Mouse (Mus musculus) erythroid progenitor cell, adult 5-6 weeks (primary cell): Measurements from ENCODE around the gene Tent4a. TPM values are rescaled to one million over a fixed set of nuclear protein-coding genes. Genes with fewer than 3 reads are reported as not detected.
"Not testable (repeated sequence)": the region's sequence is repeated elsewhere in the genome, so short reads cannot be mapped to it uniquely, and the experiment has no call there.

Experiments
- ATAC-seq: replicated peaks from 2 replicates; pipeline ENCODE4 v1.8.0; 2016; ENCODE audit warnings: moderate number of reproducible peaks, mild to moderate bottlenecking, moderate TSS enrichment, inconsistent platforms; ENCODE audit not compliant: poor library complexity, low FRiP score, severe bottlenecking
- total RNA-seq, 2 experiments: library from RNA; stranded (forward) in 1 of 2; stranded (reverse) in 1 of 2; fragments of 150-400 nt in 1 of 2; fragments of 186-747, 209-891 nt in 1 of 2; gene quantifications; 2 replicates each; pipeline versions ENCODE4 v1.2.3 to v1.2.4; 2015 to 2017; ENCODE audit warnings: low replicate concordance in 2 of 2

The Tent4a gene
- total RNA-seq (2015; ENCODE audit: low replicate concordance) (34.0 and 37.5 TPM in 2 replicates), total RNA-seq (2017; ENCODE audit: low replicate concordance) (33.8 and 48.0 TPM in 2 replicates)

DNA sequence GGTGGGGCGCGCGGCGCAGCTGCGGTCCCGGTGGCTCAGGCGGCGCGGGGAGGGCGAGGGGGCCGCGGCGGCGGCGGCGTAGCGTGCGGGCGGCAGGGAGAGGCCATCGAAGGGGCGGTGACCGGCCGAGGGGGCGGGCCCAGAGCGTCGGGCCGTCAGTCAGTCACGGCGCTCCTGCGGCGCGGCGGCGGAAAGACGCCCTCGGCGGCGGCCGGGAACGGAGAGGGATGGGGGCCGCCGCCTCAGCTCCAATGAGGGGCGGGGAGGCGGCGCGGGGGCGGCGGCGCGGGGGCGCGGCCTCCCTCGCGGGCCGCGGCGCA is at the start of gene Tent4a:
TSS of gene Tent4a (minus strand) at position 284 of the 320 bp plus-strand sequence.
- ATAC-seq: peak; percentile 64

- no peak for ATAC-seq
These were observed 49.2 kb upstream of the Tent4a start for GRCm38 (mm10) chr13:69583591-69583990.

DNA sequence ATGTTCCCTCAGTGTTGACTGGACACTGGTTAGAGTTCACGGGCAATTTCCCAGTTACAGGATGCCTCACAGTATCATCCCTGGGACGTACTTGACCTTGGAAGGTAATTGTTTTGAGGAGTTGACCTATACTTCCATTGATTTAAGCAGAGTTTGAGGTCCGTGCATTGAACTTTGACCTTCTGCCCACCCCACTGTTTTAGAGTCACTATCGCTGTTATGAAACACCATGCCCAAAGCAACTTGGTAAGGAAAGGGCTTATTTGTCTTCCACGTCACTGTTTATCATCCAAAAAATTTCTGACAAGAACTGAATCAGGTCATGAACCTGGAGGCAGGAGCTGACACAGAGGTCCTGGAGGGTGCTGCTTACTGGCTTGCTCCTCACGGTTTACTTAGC is 48.0 kb upstream of the Tent4a start:
- ATAC-seq: no peak

DNA sequence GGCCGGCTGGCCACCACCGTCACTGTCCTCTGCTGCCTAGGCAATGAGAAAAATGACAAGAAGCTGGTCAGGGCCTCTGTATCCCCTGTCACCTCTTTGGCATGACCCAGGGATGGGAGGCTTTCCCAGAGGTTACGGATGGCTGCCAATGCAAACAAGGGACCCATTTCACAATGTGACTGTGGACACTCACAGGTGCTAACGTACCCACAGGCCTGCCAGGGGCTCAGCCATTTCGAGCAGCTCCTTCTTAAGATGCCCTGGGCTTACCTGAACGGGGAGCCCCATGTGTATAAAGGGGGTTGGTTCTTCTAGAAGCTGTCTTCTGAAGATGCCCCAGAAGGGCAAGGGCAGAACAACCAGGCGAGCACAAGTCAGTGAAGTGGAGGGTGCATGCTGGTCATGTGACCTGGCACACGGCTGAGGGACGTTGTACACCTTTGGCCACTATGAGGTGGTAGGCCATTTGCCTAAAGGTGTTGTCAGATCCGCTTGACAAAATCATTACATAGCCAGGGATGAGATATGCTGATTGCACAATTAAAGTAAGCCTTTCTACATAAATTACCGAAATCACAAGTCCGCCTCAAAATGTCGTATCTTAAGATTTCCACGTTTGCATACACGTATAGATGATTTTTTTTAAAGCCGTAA is 42.9 kb upstream of the Tent4a start:
- no peak for ATAC-seq

GRCm38 (mm10) chr13:69576676-69577075 is 42.3 kb upstream of the Tent4a start:
- no peak for ATAC-seq

DNA sequence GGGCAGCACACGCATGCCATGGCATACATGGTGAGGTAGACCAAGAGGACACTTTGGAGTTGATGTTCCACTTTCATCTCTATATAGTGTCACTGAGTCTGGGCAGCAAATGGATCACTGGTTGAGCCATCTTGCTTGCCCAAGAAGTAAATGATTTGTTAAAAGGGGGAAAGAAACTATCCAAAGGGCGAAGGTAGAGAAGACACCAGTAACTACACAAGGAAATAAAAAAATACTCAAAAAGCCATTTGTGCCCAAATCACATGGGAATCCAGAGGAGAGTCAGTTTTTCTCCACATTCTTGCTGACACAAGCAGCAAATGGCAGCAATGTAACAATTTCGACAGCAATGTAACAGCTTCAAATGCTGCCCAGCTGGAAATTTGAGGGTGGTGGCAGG is 38.2 kb upstream of the Tent4a start:
- no peak for ATAC-seq

- ATAC-seq: no peak
These were observed 34.8 kb upstream of the Tent4a start for GRCm38 (mm10) chr13:69569201-69569600.

GRCm38 (mm10) chr13:69565401-69565800 is 31.0 kb upstream of the Tent4a start:
- ATAC-seq: not testable (repeated sequence)

DNA sequence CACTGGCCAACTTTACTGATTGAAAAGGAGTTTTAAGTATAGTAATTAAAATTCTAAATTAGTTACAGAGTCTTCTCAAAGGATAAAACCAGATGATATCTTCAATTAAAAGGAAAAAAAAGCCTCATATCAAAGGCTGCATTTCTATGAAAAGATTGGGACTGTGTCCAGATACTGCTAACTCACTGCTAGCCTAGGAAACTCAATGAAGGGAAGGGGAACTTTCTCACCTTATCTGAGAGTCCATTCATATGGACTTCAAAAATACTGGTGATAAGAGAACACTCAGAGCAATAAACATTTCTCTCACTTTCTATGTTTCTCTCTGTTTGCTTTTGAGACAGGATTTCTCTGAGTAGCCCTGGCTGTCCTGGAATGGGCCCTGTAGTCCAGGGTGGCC is 30.2 kb upstream of the Tent4a start:
- no peak for ATAC-seq

DNA sequence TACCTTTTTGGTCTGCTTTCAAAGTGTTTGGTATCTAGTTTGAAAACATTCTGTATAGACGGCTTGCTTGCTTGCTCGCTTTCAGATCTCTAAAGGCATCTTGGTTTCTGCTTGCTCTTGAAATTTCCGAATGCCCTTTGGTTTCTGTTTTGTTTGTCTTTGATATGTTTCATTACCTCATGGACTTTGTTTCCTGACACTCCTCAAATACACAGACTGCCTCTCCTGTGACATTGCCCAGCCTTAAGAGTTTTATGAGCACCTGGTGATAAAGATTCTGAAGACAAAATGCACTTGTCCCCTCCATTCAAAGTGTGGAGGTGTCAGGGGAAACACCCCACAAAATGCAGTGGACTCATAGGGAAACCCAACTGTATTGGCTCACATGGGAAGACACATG is 29.5 kb upstream of the Tent4a start:
- no peak for ATAC-seq

- no peak for ATAC-seq
These were observed 28.5 kb upstream of the Tent4a start for GRCm38 (mm10) chr13:69562654-69563574.

- ATAC-seq: no peak
These were observed 27.6 kb upstream of the Tent4a start for GRCm38 (mm10) chr13:69562004-69562403.

- no peak for ATAC-seq
These were observed 25.0 kb upstream of the Tent4a start for GRCm38 (mm10) chr13:69559291-69559961.

- ATAC-seq: no peak
These were observed 23.8 kb upstream of the Tent4a start for GRCm38 (mm10) chr13:69558098-69558660.

GRCm38 (mm10) chr13:69556728-69557127 is 22.3 kb upstream of the Tent4a start:
- ATAC-seq: no peak

- no peak for ATAC-seq
These were observed 21.6 kb upstream of the Tent4a start for GRCm38 (mm10) chr13:69555957-69556482.

DNA sequence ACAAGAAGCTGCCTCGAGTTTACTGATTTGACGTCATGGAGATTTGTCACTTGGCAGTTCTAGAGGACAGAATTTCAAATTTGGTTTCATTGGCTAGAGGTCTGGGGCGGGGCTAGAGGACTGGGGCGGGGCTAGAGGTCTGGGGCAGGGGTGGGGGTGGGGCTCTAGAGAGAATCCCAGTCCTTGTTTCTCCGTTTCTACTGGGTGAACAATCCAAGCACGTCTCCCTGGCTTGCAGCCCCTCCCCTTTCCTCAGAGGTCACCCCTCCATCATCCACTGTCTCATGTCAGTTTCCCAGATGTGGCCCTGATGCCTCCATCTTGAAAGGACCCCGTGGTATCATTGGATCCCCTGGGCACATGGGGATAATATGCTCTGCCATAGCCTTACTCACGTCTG is 20.6 kb upstream of the Tent4a start:
- ATAC-seq: no peak

- ATAC-seq: no peak
These were observed 19.8 kb upstream of the Tent4a start for GRCm38 (mm10) chr13:69554255-69554654.

DNA sequence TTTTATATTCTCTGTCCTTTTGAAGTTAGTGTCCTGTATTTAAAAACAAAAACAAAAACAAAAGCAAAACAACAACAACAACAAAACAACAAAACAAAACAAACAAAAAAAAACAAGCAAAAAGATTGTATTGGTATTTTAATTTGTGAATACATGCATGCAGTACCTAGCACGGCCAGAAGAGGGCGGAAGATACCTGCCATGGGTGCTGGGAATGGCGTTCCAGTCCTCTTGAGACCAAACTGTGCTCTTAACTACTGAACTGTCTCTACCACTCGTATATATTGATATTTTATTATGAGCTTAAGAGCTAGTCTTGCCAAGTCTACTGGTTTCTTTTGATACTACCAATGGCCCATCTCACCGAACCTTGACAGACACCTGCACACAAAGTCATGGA is 18.6 kb upstream of the Tent4a start:
- 0 out of 2 replicates have a peak, but pooled peaks have one; percentile 42 for ATAC-seq

- no peak for ATAC-seq
These were observed 16.4 kb upstream of the Tent4a start for GRCm38 (mm10) chr13:69550831-69551230.
